ENCODE assay signal across 14 mouse cellular contexts in genomic region chr5:124222696-124223095, GRCm38 (mm10). TPM values are rescaled to one million over a fixed set of nuclear protein-coding genes. Genes with fewer than 3 reads are reported as not detected.
A peak's percentile ranks its signal among the peaks of the same experiment; 100 is the strongest.
DNase-seq lines count a peak whose midpoint lies in the region; ATAC-seq and TF ChIP-seq lines count a peak whose summit lies in the region.
"Had no signal": no experiment of that assay in that cellular context is flagged by ENCODE, and none has a peak within 500 bp of the region (broad histone marks: within the 10 kb centered on the region; RNA-seq: fewer than 3 reads in every experiment).

No protein-coding gene starts in this region.

- WGBS in heart, embryonic 13.5 days: 73% methylated on average over 11 of the region's 11 CpGs
- WGBS in stomach, postnatal 0 days: 68% methylated on average over 11 of the region's 11 CpGs
- 92% methylated on average over 11 of the region's 11 CpGs for WGBS in forebrain, embryonic 14.5 days

- H3K4me3 ChIP-seq in heart, embryonic 13.5 days: no peak overlapping the region
- no peak overlapping the region for H3K4me3 ChIP-seq in stomach, postnatal 0 days (ENCODE audit: low read depth, low read length)
- H3K4me3 ChIP-seq in forebrain, embryonic 14.5 days (ENCODE audit: low read depth, low read length): no peak overlapping the region
- H3K4me3 ChIP-seq: midbrain, embryonic 12.5 days; neural tube, embryonic 12.5 days had no signal

- H3K27ac ChIP-seq in heart, embryonic 13.5 days (replicated peaks): peak overlapping the region; percentile 60
- peak overlapping the region; percentile 35; the same call in 1 of the 2 replicates for H3K27ac ChIP-seq in stomach, postnatal 0 days (replicated peaks)
- no peak overlapping the region for H3K27ac ChIP-seq in forebrain, embryonic 14.5 days (ENCODE audit: low read depth, low read length)
- H3K27ac ChIP-seq: midbrain, embryonic 12.5 days; neural tube, embryonic 12.5 days had no signal

- H3K27me3 ChIP-seq in heart, embryonic 13.5 days (replicated peaks): no peaks in the 10 kb centered on the region
- no peaks in the 10 kb centered on the region for H3K27me3 ChIP-seq in stomach, postnatal 0 days (ENCODE audit: control insufficient read depth, insufficient read depth, low read length)
- H3K27me3 ChIP-seq in forebrain, embryonic 14.5 days (replicated peaks; ENCODE audit: control insufficient read depth, insufficient read depth, low read length): no peaks in the 10 kb centered on the region
- H3K27me3 ChIP-seq: midbrain, embryonic 12.5 days; neural tube, embryonic 12.5 days had no signal

- intact Hi-C loops in gastrocnemius, postnatal 14 days (cut with DNase I; ENCODE audit: low total_unique reads): no loop called here

- DNase-seq in heart, adult 8-10 months (ENCODE audit: low spot score): no peak
- DNase-seq in lung, postnatal 10 days: peak; percentile 47
- DNase-seq in lung, postnatal 25 days (ENCODE audit: low spot score): no peak
- DNase-seq in gastrocnemius, postnatal 14 days: peak; percentile 65
- DNase-seq in stomach, postnatal 0 days (ENCODE audit: low spot score): no peak
- no peak for DNase-seq in forebrain, embryonic 14.5 days (ENCODE audit: low spot score)
- DNase-seq: cerebellum, adult 8-10 months; kidney, adult 18-20 months; lung, embryonic 14.5 days; right cerebral cortex, adult 18-20 months; thymus, postnatal 25 days had no signal

- no peak for ATAC-seq in heart, embryonic 13.5 days (ENCODE audit: extremely low read depth, insufficient number of reproducible peaks, low FRiP score, low TSS enrichment)
- ATAC-seq in stomach, postnatal 0 days (ENCODE audit: low FRiP score, low TSS enrichment): no peak
- no peak for ATAC-seq in forebrain, embryonic 14.5 days

- no peak for TF ChIP-seq CTCF in stomach, postnatal 0 days (IDR thresholded peaks at IDR 0.05; ENCODE audit: low read depth)

- H3K4me1 ChIP-seq in heart, embryonic 13.5 days: peaks cover 97% of the 10 kb centered on the region
- peaks cover 5% of the 10 kb centered on the region for H3K4me1 ChIP-seq in stomach, postnatal 0 days (replicated peaks; ENCODE audit: control insufficient read depth, insufficient read depth)
- H3K4me1 ChIP-seq in forebrain, embryonic 14.5 days (ENCODE audit: control insufficient read depth, insufficient read depth, low read length): peaks cover 8% of the 10 kb centered on the region; the same call in 1 of the 2 replicates

- no peak for TF ChIP-seq EP300 in stomach, postnatal 0 days (optimal IDR thresholded peaks at IDR 0.05)

- no peak overlapping the region for H3K4me2 ChIP-seq in heart, embryonic 13.5 days
- H3K4me2 ChIP-seq in stomach, postnatal 0 days (replicated peaks; ENCODE audit: low read depth): no peak overlapping the region
- no peak overlapping the region for H3K4me2 ChIP-seq in forebrain, embryonic 14.5 days (ENCODE audit: low read length)
- H3K4me2 ChIP-seq: lung, embryonic 14.5 days; midbrain, embryonic 12.5 days; neural tube, embryonic 12.5 days had no signal

- no peaks in the 10 kb centered on the region for H3K36me3 ChIP-seq in heart, embryonic 13.5 days
- H3K36me3 ChIP-seq in stomach, postnatal 0 days (ENCODE audit: control insufficient read depth, insufficient read depth, low read length): no peaks in the 10 kb centered on the region
- no peaks in the 10 kb centered on the region for H3K36me3 ChIP-seq in forebrain, embryonic 14.5 days (ENCODE audit: control insufficient read depth, insufficient read depth, low read length)
- H3K36me3 ChIP-seq: midbrain, embryonic 12.5 days; neural tube, embryonic 12.5 days had no signal

- peak overlapping the region; percentile 1; the same call in 1 of the 2 replicates for H3K9ac ChIP-seq in heart, embryonic 13.5 days
- no peak overlapping the region for H3K9ac ChIP-seq in stomach, postnatal 0 days (ENCODE audit: low read length)
- no peak overlapping the region for H3K9ac ChIP-seq in forebrain, embryonic 14.5 days (ENCODE audit: low read length)
- H3K9ac ChIP-seq: lung, embryonic 14.5 days; midbrain, embryonic 12.5 days; neural tube, embryonic 12.5 days had no signal

- no peaks in the 10 kb centered on the region for H3K9me3 ChIP-seq in heart, embryonic 13.5 days
- H3K9me3 ChIP-seq in stomach, postnatal 0 days (ENCODE audit: control insufficient read depth, low read length): no peaks in the 10 kb centered on the region
- H3K9me3 ChIP-seq in forebrain, embryonic 14.5 days (replicated peaks; ENCODE audit: control insufficient read depth, low read length): no peaks in the 10 kb centered on the region
- H3K9me3 ChIP-seq: midbrain, embryonic 12.5 days; neural tube, embryonic 12.5 days had no signal

RNA-seq across cellular contexts. Expression of gene Pitpnm2, which starts 26.9 kb away (rescaled TPM):
- 5.1 and 6.6 TPM in 2 replicates for polyA plus RNA-seq in heart, embryonic 13.5 days (2015; fragmentation: Nextera tagmentation; extraction: Ambion mirVana)
- 10 to 100 TPM; 39.8 to 52.2 (median 44.5) TPM for total RNA-seq in heart, adult 8-10 months (2022)
- total RNA-seq in gastrocnemius, postnatal 14 days (2021): 10 to 100 TPM; 18.4 to 19.0 TPM
- polyA plus RNA-seq in stomach, postnatal 0 days (2015; fragmentation: Nextera tagmentation; extraction: Ambion mirVana): 1.8 and 2.3 TPM in 2 replicates
- 8.5 and 12.2 TPM in 2 replicates for polyA plus RNA-seq in forebrain, embryonic 14.5 days (2014; fragmentation: Nextera tagmentation; extraction: Ambion mirVana)

Comparison
In these comparisons a context has a peak if more than half of its experiments do, and no peak if none do; other contexts are left out.
1. DNase-seq: peak in lung, postnatal 10 days (single experiment) and gastrocnemius, postnatal 14 days (single experiment); none in heart, adult 8-10 months (single experiment), lung, postnatal 25 days (single experiment), stomach, postnatal 0 days (single experiment) and forebrain, embryonic 14.5 days (single experiment).